8 mouse cellular contexts compared by ENCODE assay signal in the genomic region with DNA sequence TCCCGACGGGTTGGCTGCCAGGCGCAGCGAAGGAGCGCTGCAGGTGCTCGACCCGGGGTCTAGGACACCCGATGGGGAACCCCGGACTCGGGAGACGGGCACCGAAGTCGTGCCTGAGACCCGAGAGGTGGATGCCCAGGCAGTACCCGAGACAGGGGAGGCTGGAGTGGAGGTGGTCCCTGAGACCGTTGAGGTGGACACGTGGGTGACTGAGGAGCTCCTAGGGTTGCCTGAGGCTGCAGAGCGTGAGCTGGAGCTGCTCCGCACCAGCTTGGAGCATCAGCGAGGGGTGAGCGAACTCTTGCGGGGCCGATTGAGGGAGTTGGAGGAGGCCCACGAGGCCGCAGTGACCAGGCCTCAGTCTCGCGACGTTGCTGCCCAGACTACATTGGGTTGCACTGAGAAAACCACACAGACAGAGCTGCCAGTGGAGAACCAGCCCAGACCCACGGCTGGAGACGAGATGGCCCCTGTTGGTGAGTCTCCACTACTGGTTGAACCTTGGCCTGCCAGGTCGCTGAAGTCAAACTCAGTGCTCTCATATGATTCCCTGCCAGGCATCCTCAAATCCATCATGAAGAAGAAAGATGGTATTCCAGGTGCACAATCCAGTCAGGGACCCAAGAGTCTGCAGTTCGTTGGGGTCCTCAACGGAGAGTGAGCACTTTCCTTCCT. TPM values are rescaled to one million over a fixed set of nuclear protein-coding genes. Genes with fewer than 3 reads are reported as not detected.
DNase-seq lines count a peak whose midpoint lies in the region; ATAC-seq lines count a peak whose summit lies in the region.

No protein-coding gene starts in this region.

- peak overlapping the region; percentile 67 for H3K4me3 ChIP-seq in kidney, embryonic 16.5 days (ENCODE audit: low read length)
- peak overlapping the region; percentile 60 for H3K4me3 ChIP-seq in hindbrain, embryonic 10.5 days

- peaks cover 37% of the 10 kb centered on the region for H3K36me3 ChIP-seq in kidney, embryonic 16.5 days (ENCODE audit: insufficient read depth, low read length)
- peaks cover 54% of the 10 kb centered on the region for H3K36me3 ChIP-seq in hindbrain, embryonic 10.5 days

- no peak for DNase-seq in kidney, postnatal 4 days
- peak; percentile 46 for DNase-seq in brain, adult 2 months (ENCODE audit: low read depth, low spot score)
- DNase-seq in hindbrain, embryonic 10.5 days (ENCODE audit: low spot score), result no peak
- DNase-seq in adipocyte (ENCODE audit: low spot score), result no peak
- no peak for DNase-seq in cerebellum, adult 18-20 months
- no peak for DNase-seq in cerebellum, adult 9-11 months

- ATAC-seq in kidney, embryonic 16.5 days (ENCODE audit: low FRiP score, low TSS enrichment), result peak; percentile 66
- ATAC-seq in megakaryocyte-erythroid progenitor cell, adult 5-6 weeks (replicated peaks; ENCODE audit: low FRiP score, low TSS enrichment, poor library complexity, severe bottlenecking), result peak; percentile 12

- peak overlapping the region; percentile 88 for H3K27ac ChIP-seq in kidney, embryonic 16.5 days (ENCODE audit: low read length)
- peak overlapping the region; percentile 93 for H3K27ac ChIP-seq in hindbrain, embryonic 10.5 days

- 14% methylated on average over 33 of the region's 33 CpGs for WGBS in kidney, embryonic 16.5 days
- 23% methylated on average over 33 of the region's 33 CpGs for WGBS in hindbrain, embryonic 10.5 days

- no peaks in the 10 kb centered on the region for H3K27me3 ChIP-seq in kidney, embryonic 16.5 days (ENCODE audit: insufficient read depth, low read length)
- no peaks in the 10 kb centered on the region for H3K27me3 ChIP-seq in hindbrain, embryonic 10.5 days (ENCODE audit: insufficient read depth, poor library complexity, severe bottlenecking)

- peaks cover 33% of the 10 kb centered on the region for H3K4me1 ChIP-seq in kidney, embryonic 16.5 days (ENCODE audit: insufficient read depth, low read length)
- H3K4me1 ChIP-seq in hindbrain, embryonic 10.5 days (replicated peaks), result peaks cover 49% of the 10 kb centered on the region

- H3K9me3 ChIP-seq in kidney, embryonic 16.5 days (ENCODE audit: low read length), result no peaks in the 10 kb centered on the region
- H3K9me3 ChIP-seq in hindbrain, embryonic 10.5 days, result no peaks in the 10 kb centered on the region

- peak overlapping the region; percentile 96 for H3K4me2 ChIP-seq in kidney, embryonic 16.5 days (replicated peaks; ENCODE audit: low read depth, low read length)

- H3K9ac ChIP-seq in kidney, embryonic 16.5 days (replicated peaks; ENCODE audit: low read length), result peak overlapping the region; percentile 89

RNA-seq across cellular contexts. Expression of gene Rps28, which starts 6.3 kb away (rescaled TPM):
- 796 and 818 TPM in 2 replicates for polyA plus RNA-seq in kidney, embryonic 16.5 days (2015; fragmentation: Nextera tagmentation; extraction: Ambion mirVana)
- polyA plus RNA-seq in hindbrain, embryonic 10.5 days (2016; fragmentation: Nextera tagmentation; extraction: Ambion mirVana), result 712 and 835 TPM in 2 replicates
- 3,294 and 3,898 TPM in 2 replicates for total RNA-seq in megakaryocyte-erythroid progenitor cell, adult 5-6 weeks (2014; fragmentation: Nextera tagmentation)
- 3,120 and 3,626 TPM in 2 replicates for total RNA-seq in megakaryocyte-erythroid progenitor cell, adult 5-6 weeks (2017)

RNA-seq across cellular contexts. Expression of gene Ndufa7, which starts 6.3 kb away (rescaled TPM):
- 480 and 498 TPM in 2 replicates for polyA plus RNA-seq in kidney, embryonic 16.5 days (2015; fragmentation: Nextera tagmentation; extraction: Ambion mirVana)
- 517 and 544 TPM in 2 replicates for polyA plus RNA-seq in hindbrain, embryonic 10.5 days (2016; fragmentation: Nextera tagmentation; extraction: Ambion mirVana)
- total RNA-seq in megakaryocyte-erythroid progenitor cell, adult 5-6 weeks (2014; fragmentation: Nextera tagmentation), result 261 and 275 TPM in 2 replicates
- total RNA-seq in megakaryocyte-erythroid progenitor cell, adult 5-6 weeks (2017), result 85.6 and 250 TPM in 2 replicates

RNA-seq across cellular contexts. Expression of gene Kank3, which starts 7.8 kb away (rescaled TPM):
- 65.0 and 73.5 TPM in 2 replicates for polyA plus RNA-seq in kidney, embryonic 16.5 days (2015; fragmentation: Nextera tagmentation; extraction: Ambion mirVana)
- polyA plus RNA-seq in hindbrain, embryonic 10.5 days (2016; fragmentation: Nextera tagmentation; extraction: Ambion mirVana), result 26.2 and 28.5 TPM in 2 replicates
- 12.0 and 19.7 TPM in 2 replicates for total RNA-seq in megakaryocyte-erythroid progenitor cell, adult 5-6 weeks (2014; fragmentation: Nextera tagmentation)
- total RNA-seq in megakaryocyte-erythroid progenitor cell, adult 5-6 weeks (2017), result 1.6 and 2.4 TPM in 2 replicates

RNA-seq across cellular contexts. Expression of gene Cd320, which starts 24.8 kb away (rescaled TPM):
- polyA plus RNA-seq in kidney, embryonic 16.5 days (2015; fragmentation: Nextera tagmentation; extraction: Ambion mirVana), result 120 and 122 TPM in 2 replicates
- 87.7 and 91.8 TPM in 2 replicates for polyA plus RNA-seq in hindbrain, embryonic 10.5 days (2016; fragmentation: Nextera tagmentation; extraction: Ambion mirVana)
- 11.4 and 19.2 TPM in 2 replicates for total RNA-seq in megakaryocyte-erythroid progenitor cell, adult 5-6 weeks (2014; fragmentation: Nextera tagmentation)
- total RNA-seq in megakaryocyte-erythroid progenitor cell, adult 5-6 weeks (2017), result 14.1 and 19.6 TPM in 2 replicates

RNA-seq across cellular contexts. Expression of gene Angptl4, which starts 36.5 kb away (rescaled TPM):
- 28.4 and 29.5 TPM in 2 replicates for polyA plus RNA-seq in kidney, embryonic 16.5 days (2015; fragmentation: Nextera tagmentation; extraction: Ambion mirVana)
- polyA plus RNA-seq in hindbrain, embryonic 10.5 days (2016; fragmentation: Nextera tagmentation; extraction: Ambion mirVana), result 23.4 and 25.9 TPM in 2 replicates
- 14.9 and 18.2 TPM in 2 replicates for total RNA-seq in megakaryocyte-erythroid progenitor cell, adult 5-6 weeks (2014; fragmentation: Nextera tagmentation)
- 13.0 and 17.1 TPM in 2 replicates for total RNA-seq in megakaryocyte-erythroid progenitor cell, adult 5-6 weeks (2017)
